Mouse (Mus musculus): Measurements from ENCODE around the gene Plin2.

- TF ChIP-seq CTCF (IDR thresholded peaks at IDR 0.05; ENCODE audit: extremely low read depth, insufficient read depth, low read length): no peak
- no peak for TF ChIP-seq POLR2A (IDR thresholded peaks at IDR 0.05; ENCODE audit: extremely low read depth, insufficient read depth, low read length)
These were observed 49.4 kb downstream of the Plin2 start for GRCm38 (mm10) chr4:86620506-86620905.

Data from cortical plate, adult 2 months (tissue).